Mouse (Mus musculus) C2C12 (cell line): ENCODE data around the gene Esrra. TPM values are rescaled to one million over a fixed set of nuclear protein-coding genes. Genes with fewer than 3 reads are reported as not detected.

ENCODE experiments used
- H3K27me3 ChIP-seq: one replicate; pipeline ENCODE4 v1.6.1; 2011; ENCODE audit not compliant: control insufficient read depth, insufficient read depth, insufficient read length
- H3K36me3 ChIP-seq: one replicate; pipeline ENCODE4 v1.6.1; 2011; ENCODE audit not compliant: control insufficient read depth, insufficient read depth
- H3K4me3 ChIP-seq: one replicate; pipeline ENCODE4 v1.5.1; 2011; ENCODE audit warnings: mild to moderate bottlenecking, control low read depth; ENCODE audit not compliant: poor library complexity, insufficient read depth, severe bottlenecking
- H3K79me2 ChIP-seq: one replicate; pipeline ENCODE4 v1.6.1; 2011; ENCODE audit not compliant: control insufficient read depth, insufficient read depth
- H3K79me3 ChIP-seq: one replicate; pipeline ENCODE4 v1.6.1; 2011; ENCODE audit warnings: low read depth, control low read depth
- H3ac ChIP-seq: one replicate; pipeline ENCODE3; 2011; ENCODE audit warnings: low read depth; ENCODE audit not compliant: control insufficient read depth, insufficient read length
- CEBPB ChIP-seq: IDR thresholded peaks from one replicate; pipeline ENCODE4 v1.6.1; 2011; ENCODE audit warnings: low read depth, mild to moderate bottlenecking, control low read depth, moderate library complexity
- CTCF ChIP-seq: IDR thresholded peaks from one replicate; pipeline ENCODE4 v1.5.1; 2011; ENCODE audit not compliant: control insufficient read depth, insufficient read depth, insufficient read length
- FOSL1 ChIP-seq: IDR thresholded peaks from one replicate; pipeline ENCODE4 v1.8.0; 2011; ENCODE audit warnings: mild to moderate bottlenecking, low read length; ENCODE audit not compliant: poor library complexity, insufficient read depth, severe bottlenecking
- MAX ChIP-seq: IDR thresholded peaks from one replicate; pipeline ENCODE4 v1.6.1; 2011; ENCODE audit warnings: mild to moderate bottlenecking, control low read depth
- MYOD1 ChIP-seq: IDR thresholded peaks from one replicate; pipeline ENCODE4 v1.6.1; 2011; ENCODE audit warnings: low read depth; ENCODE audit not compliant: control insufficient read depth, insufficient read length
- MYOG ChIP-seq: IDR thresholded peaks from one replicate; pipeline ENCODE4 v1.6.1; 2011; ENCODE audit not compliant: control insufficient read depth, insufficient read length; ENCODE audit errors: extremely low read depth
- USF1 ChIP-seq: IDR thresholded peaks from one replicate; pipeline ENCODE4 v1.6.1; 2011; ENCODE audit warnings: low read depth, mild to moderate bottlenecking, control low read depth, moderate library complexity
- polyA plus RNA-seq: library from polyadenylated mRNA; unstranded; fragments of >200 nt; fragmentation: generic; extraction: Trizol; gene quantifications from one replicate; pipeline ENCODE4 v1.2.1, GENCODE M21; 2012; ENCODE audit warnings: missing spikeins

Esrra gene
- polyA plus RNA-seq, 1 experiment, result 43.2 TPM

DNA sequence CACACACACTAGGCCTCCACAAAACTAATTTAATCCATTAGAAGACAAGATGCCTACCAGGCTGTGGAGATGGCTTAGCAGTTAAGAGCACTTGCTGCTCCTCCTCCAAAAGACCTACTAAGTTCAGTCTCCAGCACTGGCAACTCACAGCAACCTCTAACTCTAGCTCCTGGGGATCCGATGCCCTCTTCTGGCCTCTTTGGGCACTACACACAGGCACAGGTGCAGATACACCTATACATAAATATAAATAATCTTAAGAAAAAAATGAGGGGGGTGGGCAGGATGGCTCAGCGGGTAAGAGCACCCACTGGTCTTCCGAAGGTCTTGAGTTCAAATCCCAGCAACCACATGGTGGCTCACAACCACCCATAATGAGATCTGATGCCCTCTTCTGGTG lies 14.7 kb upstream of the Esrra start:
- Histone ChIP-seq H3K4me3 (no peak overlapping the region), H3ac (no peak overlapping the region), H3K36me3 (no peaks in the 10 kb centered on the region), H3K79me3 (no peaks in the 10 kb centered on the region), H3K79me2 (peaks cover 6% of the 10 kb centered on the region), H3K27me3 (peaks cover 18% of the 10 kb centered on the region)
- no peak for TF ChIP-seq FOSL1
- no peak for TF ChIP-seq CTCF

- no peaks in the 10 kb centered on the region for H3K79me2 ChIP-seq
- H3K79me3 ChIP-seq, result no peaks in the 10 kb centered on the region
- H3K27me3 ChIP-seq, result peaks cover 18% of the 10 kb centered on the region
- TF ChIP-seq FOSL1 (no peak), CTCF (no peak), MAX (no peak), USF1 (no peak), MYOG (no peak), MYOD1 (no peak), CEBPB (no peak)
- no peak within 1 kb of the TSS for H3K4me3 ChIP-seq
- H3ac ChIP-seq, result peak within 1 kb of the TSS; percentile 8
- H3K36me3 ChIP-seq, result no peaks in the 10 kb centered on the region
These were observed 12.8 kb upstream of the Esrra start, which contains the start of gene Kcnk4 for GRCm38 (mm10) chr19:6934195-6934977. Gene Kcnk4 (minus strand): TSS chr19:6934515.

DNA sequence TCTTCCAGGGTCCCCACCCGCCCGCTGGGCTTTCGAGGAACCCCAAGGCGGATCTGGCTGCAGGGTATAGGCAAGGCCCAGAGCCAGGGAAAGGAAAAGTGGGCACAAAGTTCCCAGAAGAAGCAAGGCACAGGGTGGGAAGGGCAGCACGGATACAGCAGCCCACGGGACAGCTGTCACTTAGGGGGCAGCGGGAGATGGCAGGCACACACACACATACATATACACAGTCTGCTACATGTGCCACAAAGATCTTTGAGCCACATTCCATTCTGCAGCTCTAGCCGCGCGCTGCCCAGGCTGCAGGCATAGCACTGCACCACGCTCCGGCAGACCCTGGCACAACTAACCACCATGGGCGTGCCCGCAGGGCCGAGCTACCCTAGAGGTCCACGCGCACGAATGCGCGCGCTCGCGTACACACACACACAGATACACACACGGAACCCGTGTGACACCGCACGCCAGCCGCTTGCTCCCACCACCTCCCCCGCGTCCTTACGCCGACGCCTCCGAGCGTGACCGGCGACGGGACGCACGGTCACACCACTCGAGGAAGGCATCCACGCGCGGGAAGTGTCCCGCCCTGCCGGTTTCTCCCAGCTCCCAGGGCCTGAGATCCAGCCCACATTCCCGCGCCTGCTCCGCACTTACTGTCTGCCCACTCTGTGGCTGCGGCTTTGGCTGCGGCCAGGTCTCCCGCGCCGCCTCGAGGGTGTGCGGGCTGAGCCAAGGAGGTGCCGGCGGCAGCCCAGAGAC lies 12.0 kb upstream of the Esrra start:
- Histone ChIP-seq H3K36me3 (no peaks in the 10 kb centered on the region), H3K79me3 (no peaks in the 10 kb centered on the region), H3ac (peak overlapping the region; percentile 8), H3K27me3 (peaks cover 18% of the 10 kb centered on the region), H3K79me2 (no peaks in the 10 kb centered on the region), H3K4me3 (no peak overlapping the region)
- TF ChIP-seq MYOD1, result no peak

GRCm38 (mm10) chr19:6933102-6933435 lies 11.5 kb upstream of the Esrra start:
- no peaks in the 10 kb centered on the region for H3K79me3 ChIP-seq
- H3K4me3 ChIP-seq, result no peak overlapping the region
- H3K36me3 ChIP-seq, result no peaks in the 10 kb centered on the region
- peaks cover 18% of the 10 kb centered on the region for H3K27me3 ChIP-seq
- no peaks in the 10 kb centered on the region for H3K79me2 ChIP-seq
- TF ChIP-seq MYOD1 (no peak), FOSL1 (no peak), USF1 (no peak), CTCF (no peak), MYOG (no peak)
- no peak overlapping the region for H3ac ChIP-seq

GRCm38 (mm10) chr19:6932018-6932417 lies 10.4 kb upstream of the Esrra start:
- no peaks in the 10 kb centered on the region for H3K36me3 ChIP-seq
- no peak overlapping the region for H3ac ChIP-seq
- no peak overlapping the region for H3K4me3 ChIP-seq
- TF ChIP-seq CEBPB (no peak), CTCF (no peak), MAX (no peak), FOSL1 (no peak), USF1 (no peak)
- H3K79me2 ChIP-seq, result no peaks in the 10 kb centered on the region
- peaks cover 26% of the 10 kb centered on the region for H3K27me3 ChIP-seq
- no peaks in the 10 kb centered on the region for H3K79me3 ChIP-seq

DNA sequence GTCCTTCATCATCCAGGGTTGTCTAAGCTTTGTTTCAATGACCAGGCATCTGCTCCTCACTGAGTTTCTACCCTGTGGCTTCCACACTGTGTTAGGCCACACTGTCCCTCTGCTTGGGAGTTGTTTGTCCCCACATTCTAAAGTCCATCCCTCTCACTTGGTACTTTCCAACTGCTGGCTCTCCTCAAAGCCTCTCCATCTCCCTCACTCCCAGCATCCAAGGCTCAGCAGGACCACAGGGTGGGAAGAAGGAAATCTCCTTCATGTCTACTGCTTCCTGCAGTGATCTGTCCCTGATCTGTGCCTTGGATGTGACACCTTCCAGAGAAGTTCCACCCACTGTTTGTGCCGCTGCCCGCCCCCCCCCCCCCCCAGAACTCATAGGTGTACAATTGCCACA lies 9.4 kb upstream of the Esrra start:
- no peak for TF ChIP-seq CEBPB
- TF ChIP-seq MYOD1, result no peak
- TF ChIP-seq FOSL1, result no peak
- no peak for TF ChIP-seq MAX
- H3K27me3 ChIP-seq, result peaks cover 28% of the 10 kb centered on the region
- H3ac ChIP-seq, result no peak overlapping the region
- H3K4me3 ChIP-seq, result no peak overlapping the region
- H3K36me3 ChIP-seq, result no peaks in the 10 kb centered on the region
- H3K79me3 ChIP-seq, result no peaks in the 10 kb centered on the region
- no peaks in the 10 kb centered on the region for H3K79me2 ChIP-seq
